Mouse (Mus musculus): ENCODE results near the gene E430018J23Rik. TPM values are rescaled to one million over a fixed set of nuclear protein-coding genes. Genes with fewer than 3 reads are reported as not detected.
"Not testable (repeated sequence)": the region's sequence is repeated elsewhere in the genome, so short reads cannot be mapped to it uniquely, and the experiment has no call there.

E430018J23Rik gene
- total and polyA plus RNA-seq, 2 experiments from 2014 or later: 1.4 to 9.1 TPM

GRCm38 (mm10) chr7:127386641-127387392 lies 6.6 kb downstream of the E430018J23Rik start, which contains the start of gene 9130019O22Rik:
9130019O22Rik (minus strand) TSS chr7:127387166.
- WGBS: 12% methylated on average over 38 of the region's 38 CpGs
- ATAC-seq (ENCODE audit: low FRiP score) (peak; percentile 88), DNase-seq (ENCODE audit: low spot score) (peak; percentile 93)
- Histone ChIP-seq H3K36me3 (ENCODE audit: insufficient read depth, low read length) (no peaks in the 10 kb centered on the region; the same call in 1 of the 2 replicates), H3K4me2 (ENCODE audit: low read depth, low read length, poor library complexity, severe bottlenecking) (peak within 1 kb of the TSS; percentile 68), H3K4me3 (ENCODE audit: low read depth, low read length) (peak within 1 kb of the TSS; percentile 45), H3K27me3 (ENCODE audit: insufficient read depth, low read length) (no peaks in the 10 kb centered on the region), H3K9ac (replicated peaks; ENCODE audit: low read length, poor library complexity, severe bottlenecking) (peak within 1 kb of the TSS; percentile 50), H3K27ac (ENCODE audit: low read depth, low read length) (0 out of 2 replicates have a peak within 1 kb of the TSS, but pooled peaks have one; percentile 26), H3K4me1 (ENCODE audit: insufficient read depth, low read length) (no peaks in the 10 kb centered on the region), H3K9me3 (ENCODE audit: low read length) (no peaks in the 10 kb centered on the region)
- no peak for TF ChIP-seq CTCF (IDR thresholded peaks at IDR 0.05)

GRCm38 (mm10) chr7:127385560-127385959 lies 7.9 kb downstream of the E430018J23Rik start:
- H3K36me3 ChIP-seq (ENCODE audit: insufficient read depth, low read length); H3K4me2 ChIP-seq (ENCODE audit: low read depth, low read length, poor library complexity, severe bottlenecking); H3K4me3 ChIP-seq (ENCODE audit: low read depth, low read length); H3K27ac ChIP-seq (ENCODE audit: low read depth, low read length); ATAC-seq (ENCODE audit: low FRiP score); H3K9me3 ChIP-seq (ENCODE audit: low read length); H3K27me3 ChIP-seq (ENCODE audit: insufficient read depth, low read length); DNase-seq (ENCODE audit: low spot score); H3K9ac ChIP-seq (replicated peaks; ENCODE audit: low read length, poor library complexity, severe bottlenecking); H3K4me1 ChIP-seq (ENCODE audit: insufficient read depth, low read length): not testable (repeated sequence)
- WGBS: 97% methylated on average over 4 of the region's 4 CpGs

- Histone ChIP-seq H3K9ac (replicated peaks; ENCODE audit: low read length, poor library complexity, severe bottlenecking) (no peak overlapping the region), H3K4me3 (ENCODE audit: low read depth, low read length) (no peak overlapping the region), H3K27me3 (ENCODE audit: insufficient read depth, low read length) (no peaks in the 10 kb centered on the region), H3K9me3 (ENCODE audit: low read length) (no peaks in the 10 kb centered on the region), H3K27ac (ENCODE audit: low read depth, low read length) (no peak overlapping the region), H3K4me1 (ENCODE audit: insufficient read depth, low read length) (no peaks in the 10 kb centered on the region), H3K36me3 (ENCODE audit: insufficient read depth, low read length) (no peaks in the 10 kb centered on the region), H3K4me2 (ENCODE audit: low read depth, low read length, poor library complexity, severe bottlenecking) (no peak overlapping the region)
- DNase-seq (ENCODE audit: low spot score) (no peak), ATAC-seq (ENCODE audit: low FRiP score) (no peak)
- TF ChIP-seq CTCF (IDR thresholded peaks at IDR 0.05): no peak
- 79% methylated on average over 6 of the region's 6 CpGs for WGBS
Observed at GRCm38 (mm10) chr7:127378310-127378921, 15.0 kb downstream of the E430018J23Rik start.

- H3K27me3 ChIP-seq (ENCODE audit: insufficient read depth, low read length); H3K36me3 ChIP-seq (ENCODE audit: insufficient read depth, low read length); H3K9me3 ChIP-seq (ENCODE audit: low read length); H3K4me1 ChIP-seq (ENCODE audit: insufficient read depth, low read length): not testable (repeated sequence)
- peak within 1 kb of the TSS; percentile 74 for H3K4me2 ChIP-seq (ENCODE audit: low read depth, low read length, poor library complexity, severe bottlenecking)
- DNase-seq (ENCODE audit: low spot score): peak; percentile 95
- peak within 1 kb of the TSS; percentile 76 for H3K27ac ChIP-seq (ENCODE audit: low read depth, low read length)
- TF ChIP-seq CTCF (IDR thresholded peaks at IDR 0.05): peak; percentile 84
- peak within 1 kb of the TSS; percentile 74 for H3K9ac ChIP-seq (replicated peaks; ENCODE audit: low read length, poor library complexity, severe bottlenecking)
- peak within 1 kb of the TSS; percentile 52 for H3K4me3 ChIP-seq (ENCODE audit: low read depth, low read length)
- WGBS: 4% methylated on average over 39 of the region's 49 CpGs
- peak; percentile 93 for ATAC-seq (ENCODE audit: low FRiP score)
Observed at GRCm38 (mm10) chr7:127375271-127376245, 17.9 kb downstream of the E430018J23Rik start, which contains the start of gene Zfp747. Zfp747 (minus strand) TSS chr7:127376050.

- H3K4me1 ChIP-seq (ENCODE audit: insufficient read depth, low read length); H3K36me3 ChIP-seq (ENCODE audit: insufficient read depth, low read length); H3K4me2 ChIP-seq (ENCODE audit: low read depth, low read length, poor library complexity, severe bottlenecking); H3K4me3 ChIP-seq (ENCODE audit: low read depth, low read length); DNase-seq (ENCODE audit: low spot score); H3K27ac ChIP-seq (ENCODE audit: low read depth, low read length); H3K9me3 ChIP-seq (ENCODE audit: low read length); H3K27me3 ChIP-seq (ENCODE audit: insufficient read depth, low read length); ATAC-seq (ENCODE audit: low FRiP score); H3K9ac ChIP-seq (replicated peaks; ENCODE audit: low read length, poor library complexity, severe bottlenecking): not testable (repeated sequence)
- 86% methylated on average over 3 of the region's 3 CpGs for WGBS
- TF ChIP-seq CTCF (IDR thresholded peaks at IDR 0.05): 0 out of 2 replicates have a peak, but pooled peaks have one; percentile 4
Observed at GRCm38 (mm10) chr7:127371870-127372269, 21.6 kb downstream of the E430018J23Rik start.
